Mouse (Mus musculus) forebrain, embryonic 13.5 days (tissue): Measurements from ENCODE around the gene Urm1. TPM values are rescaled to one million over a fixed set of nuclear protein-coding genes. Genes with fewer than 3 reads are reported as not detected.

ENCODE experiments used
- ATAC-seq: fragments of 200-750 bp; cut with Nextera tagmentation; 2 replicates; pipeline ENCODE4 v1.8.0; 2017
- H3K27ac ChIP-seq: fragments of 300-500 bp; sonication (generic); 2 replicates; pipeline ENCODE4 v1.5.1; 2015; ENCODE audit warnings: inconsistent platforms, mild to moderate bottlenecking, moderate library complexity
- H3K27me3 ChIP-seq: fragments of 300-500 bp; sonication (generic); 2 replicates; pipeline ENCODE4 v1.6.1; 2015; ENCODE audit warnings: mild to moderate bottlenecking, inconsistent platforms
- H3K36me3 ChIP-seq: fragments of 300-500 bp; sonication (generic); 2 replicates; pipeline ENCODE4 v1.6.1; 2015; ENCODE audit warnings: mild to moderate bottlenecking, inconsistent platforms; ENCODE audit not compliant: poor library complexity, severe bottlenecking
- H3K4me1 ChIP-seq: fragments of 300-500 bp; sonication (generic); 2 replicates; pipeline ENCODE4 v1.6.1; 2015; ENCODE audit warnings: inconsistent platforms
- H3K4me2 ChIP-seq: fragments of 300-500 bp; sonication (generic); 2 replicates; pipeline ENCODE4 v1.6.1; 2015; ENCODE audit warnings: inconsistent platforms, mild to moderate bottlenecking, moderate library complexity
- H3K4me3 ChIP-seq: fragments of 300-500 bp; sonication (generic); 2 replicates; pipeline ENCODE4 v1.5.1; 2015; ENCODE audit warnings: mild to moderate bottlenecking, inconsistent platforms
- H3K9ac ChIP-seq: fragments of 300-500 bp; sonication (generic); 2 replicates; pipeline ENCODE4 v1.6.1; 2015; ENCODE audit warnings: mild to moderate bottlenecking, inconsistent platforms
- H3K9me3 ChIP-seq: fragments of 300-500 bp; sonication (generic); replicated peaks from 2 replicates; pipeline ENCODE4 v1.6.1; 2016; ENCODE audit warnings: inconsistent platforms
- WGBS: fragments of 180-500 bp; shearing (Covaris S2); methylation state at CpG from one replicate; pipeline ENCODE4 v1.1.7; 2015; 5-methylcytosine and 5-hydroxymethylcytosine counted together
- polyA plus RNA-seq: library from polyadenylated mRNA; unstranded; fragments of >200 nt; fragmentation: Nextera tagmentation; extraction: Ambion mirVana; gene quantifications from 2 replicates; pipeline ENCODE4 v1.2.1, GENCODE M21; 2015

The Urm1 gene
- polyA plus RNA-seq, 1 experiment from 2014 or later, result 18.7 TPM

DNA sequence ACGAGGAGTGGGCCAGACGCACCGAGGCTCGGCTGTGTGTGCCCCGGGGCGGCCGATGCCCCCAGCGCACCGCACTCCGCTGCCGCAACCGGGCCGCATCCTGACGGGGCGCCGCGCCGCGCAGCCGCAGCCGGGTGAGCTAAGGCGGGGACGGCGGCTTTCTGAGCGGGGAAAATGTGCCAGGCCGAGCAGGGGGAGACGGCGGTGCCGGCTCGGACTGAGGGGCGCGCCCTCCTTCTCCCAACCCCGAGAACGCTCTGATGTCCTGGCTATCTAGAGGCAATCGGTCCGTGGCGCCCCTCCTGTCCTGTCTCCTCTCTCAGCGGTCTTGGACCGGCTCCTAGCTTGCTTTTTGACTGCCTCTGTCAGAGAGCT, 17.1 kb upstream of the Urm1 start:
- peak overlapping the region; percentile 90 for H3K27ac ChIP-seq
- no peaks in the 10 kb centered on the region for H3K9me3 ChIP-seq
- peaks cover 18% of the 10 kb centered on the region for H3K4me1 ChIP-seq
- 0 out of 2 replicates have a peak, but pooled peaks cover 4% of the 10 kb centered on the region for H3K27me3 ChIP-seq
- peak overlapping the region; percentile 95 for H3K9ac ChIP-seq
- no peak for ATAC-seq
- peaks cover 39% of the 10 kb centered on the region for H3K36me3 ChIP-seq
- peak overlapping the region; percentile 88 for H3K4me2 ChIP-seq
- 0% methylated on average over 32 of the region's 39 CpGs for WGBS
- peak overlapping the region; percentile 79 for H3K4me3 ChIP-seq

DNA sequence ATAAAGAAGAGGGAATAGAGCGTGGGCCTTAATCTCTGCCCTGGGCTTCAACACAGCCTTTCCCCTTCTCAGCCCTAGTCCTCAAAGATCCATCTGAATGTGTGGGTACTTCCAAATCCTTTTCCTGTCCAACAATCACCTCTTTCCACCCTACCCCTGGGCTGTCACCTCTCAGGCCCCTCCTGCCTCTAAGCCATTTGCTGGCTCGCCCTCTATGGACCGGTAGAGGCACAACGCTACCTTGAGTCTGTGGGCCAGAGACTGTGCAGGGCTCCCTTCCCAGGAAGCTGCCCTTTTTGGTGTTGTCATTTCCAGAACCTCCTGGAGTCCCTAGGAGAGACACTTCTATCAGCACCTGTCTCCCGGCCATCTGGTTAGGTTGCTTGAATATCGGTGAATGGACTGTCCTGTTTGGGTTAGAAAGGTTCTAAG, 16.5 kb upstream of the Urm1 start:
- H3K4me2 ChIP-seq, result peak overlapping the region; percentile 88
- peak overlapping the region; percentile 79 for H3K4me3 ChIP-seq
- H3K27me3 ChIP-seq, result 0 out of 2 replicates have a peak, but pooled peaks cover 4% of the 10 kb centered on the region
- H3K9me3 ChIP-seq, result no peaks in the 10 kb centered on the region
- peak overlapping the region; percentile 95 for H3K9ac ChIP-seq
- no peak for ATAC-seq
- WGBS, result 19% methylated on average over 6 of the region's 6 CpGs
- peak overlapping the region; percentile 90; the same call in 1 of the 2 replicates for H3K27ac ChIP-seq
- H3K36me3 ChIP-seq, result peaks cover 45% of the 10 kb centered on the region
- H3K4me1 ChIP-seq, result peaks cover 18% of the 10 kb centered on the region

DNA sequence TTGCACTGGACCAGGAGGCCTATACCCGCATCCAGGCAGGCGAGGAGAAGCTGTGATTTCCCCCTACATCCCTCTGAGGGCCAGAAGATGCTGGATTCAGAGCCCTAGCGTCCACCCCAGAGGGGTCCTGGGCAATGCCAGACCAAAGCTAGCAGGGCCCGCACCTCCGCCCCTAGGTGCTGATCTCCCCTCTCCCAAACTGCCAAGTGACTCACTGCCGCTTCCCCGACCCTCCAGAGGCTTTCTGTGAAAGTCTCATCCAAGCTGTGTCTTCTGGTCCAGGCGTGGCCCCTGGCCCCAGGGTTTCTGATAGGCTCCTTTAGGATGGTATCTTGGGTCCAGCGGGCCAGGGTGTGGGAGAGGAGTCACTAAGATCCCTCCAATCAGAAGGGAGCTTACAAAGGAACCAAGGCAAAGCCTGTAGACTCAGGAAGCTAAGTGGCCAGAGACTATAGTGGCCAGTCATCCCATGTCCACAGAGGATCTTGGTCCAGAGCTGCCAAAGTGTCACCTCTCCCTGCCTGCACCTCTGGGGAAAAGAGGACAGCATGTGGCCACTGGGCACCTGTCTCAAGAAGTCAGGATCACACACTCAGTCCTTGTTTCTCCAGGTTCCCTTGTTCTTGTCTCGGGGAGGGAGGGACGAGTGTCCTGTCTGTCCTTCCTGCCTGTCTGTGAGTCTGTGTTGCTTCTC, 4.0 kb upstream of the Urm1 start:
- ATAC-seq, result no peak
- H3K9ac ChIP-seq, result no peak overlapping the region
- H3K27ac ChIP-seq, result no peak overlapping the region
- H3K4me3 ChIP-seq, result no peak overlapping the region
- no peak overlapping the region for H3K4me2 ChIP-seq
- peaks cover 61% of the 10 kb centered on the region for H3K36me3 ChIP-seq
- 81% methylated on average over 11 of the region's 11 CpGs for WGBS
- H3K4me1 ChIP-seq, result peaks cover 19% of the 10 kb centered on the region
- no peaks in the 10 kb centered on the region for H3K9me3 ChIP-seq
- H3K27me3 ChIP-seq, result peaks cover 7% of the 10 kb centered on the region; the same call in 1 of the 2 replicates

DNA sequence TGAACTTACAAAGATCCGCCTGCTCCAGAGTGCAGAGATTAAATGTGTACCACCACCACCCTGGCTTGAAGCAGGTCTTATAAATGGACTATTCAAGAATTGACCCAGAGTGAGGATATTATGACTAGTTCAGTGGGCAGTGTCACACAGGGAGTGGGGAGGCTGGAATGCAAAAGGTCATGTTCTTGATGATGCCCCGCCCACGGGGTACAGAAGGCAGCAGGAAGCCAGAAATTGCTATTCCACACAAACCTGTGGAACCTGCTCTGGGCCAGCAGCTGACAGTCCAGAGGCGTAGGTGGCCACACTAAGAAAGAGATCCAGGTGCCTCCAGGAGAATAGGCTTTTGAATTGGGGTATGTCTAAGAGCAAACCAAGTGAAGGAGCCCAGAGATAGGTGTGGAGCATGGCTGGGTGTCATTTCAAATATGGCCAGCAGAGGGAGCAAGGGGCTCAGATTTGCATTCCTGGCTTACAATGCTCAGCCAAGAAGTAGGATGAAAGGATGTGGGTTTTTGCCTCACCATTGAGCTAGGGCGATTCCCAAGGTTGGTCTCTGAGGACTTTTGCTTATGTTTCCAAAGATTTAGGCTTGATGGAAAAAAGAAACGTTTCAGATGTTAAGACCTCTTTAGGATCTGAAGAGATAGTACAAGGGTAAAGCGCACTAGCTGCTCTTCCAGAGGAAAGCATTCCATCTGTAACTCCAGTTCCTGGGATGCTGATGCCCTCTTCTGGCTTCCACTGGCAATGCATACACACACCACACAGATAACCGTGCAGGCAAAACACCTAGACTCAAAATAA, 2.2 kb upstream of the Urm1 start:
- Histone ChIP-seq H3K9me3 (no peaks in the 10 kb centered on the region), H3K4me2 (peak overlapping the region; percentile 39), H3K27me3 (peaks cover 7% of the 10 kb centered on the region; the same call in 1 of the 2 replicates), H3K4me1 (peaks cover 21% of the 10 kb centered on the region), H3K9ac (no peak overlapping the region), H3K27ac (peak overlapping the region; percentile 57), H3K36me3 (peaks cover 43% of the 10 kb centered on the region), H3K4me3 (no peak overlapping the region)
- ATAC-seq, result peak; percentile 69
- WGBS, result 36% methylated on average over 8 of the region's 8 CpGs

DNA sequence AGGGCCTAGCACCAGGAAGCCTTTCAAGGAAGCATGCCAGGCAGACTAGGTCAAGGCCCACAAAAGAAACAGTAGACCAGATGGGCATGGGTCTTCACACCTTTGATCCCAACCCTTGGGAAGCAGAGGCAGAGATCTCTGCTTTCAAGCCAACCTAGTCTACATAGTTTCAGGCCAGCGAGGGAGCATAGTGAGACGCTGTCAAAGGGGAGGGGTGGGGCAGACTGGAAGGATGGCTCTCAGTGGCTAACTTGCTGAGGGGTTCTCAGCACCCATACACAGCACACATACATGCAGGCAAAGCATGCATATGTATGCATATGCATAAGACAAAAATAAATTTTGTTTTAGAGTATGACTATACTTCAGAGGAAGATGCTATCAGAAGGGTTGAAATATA, 512 bp upstream of the Urm1 start:
- peaks cover 21% of the 10 kb centered on the region for H3K4me1 ChIP-seq
- H3K9ac ChIP-seq, result no peak overlapping the region
- no peak for ATAC-seq
- H3K27me3 ChIP-seq, result peaks cover 7% of the 10 kb centered on the region; the same call in 1 of the 2 replicates
- peak overlapping the region; percentile 70 for H3K4me2 ChIP-seq
- H3K27ac ChIP-seq, result peak overlapping the region; percentile 37; the same call in 1 of the 2 replicates
- 9% methylated on average over 2 of the region's 2 CpGs for WGBS
- H3K4me3 ChIP-seq, result no peak overlapping the region; the same call in 1 of the 2 replicates
- H3K9me3 ChIP-seq, result no peaks in the 10 kb centered on the region
- peaks cover 25% of the 10 kb centered on the region for H3K36me3 ChIP-seq

DNA sequence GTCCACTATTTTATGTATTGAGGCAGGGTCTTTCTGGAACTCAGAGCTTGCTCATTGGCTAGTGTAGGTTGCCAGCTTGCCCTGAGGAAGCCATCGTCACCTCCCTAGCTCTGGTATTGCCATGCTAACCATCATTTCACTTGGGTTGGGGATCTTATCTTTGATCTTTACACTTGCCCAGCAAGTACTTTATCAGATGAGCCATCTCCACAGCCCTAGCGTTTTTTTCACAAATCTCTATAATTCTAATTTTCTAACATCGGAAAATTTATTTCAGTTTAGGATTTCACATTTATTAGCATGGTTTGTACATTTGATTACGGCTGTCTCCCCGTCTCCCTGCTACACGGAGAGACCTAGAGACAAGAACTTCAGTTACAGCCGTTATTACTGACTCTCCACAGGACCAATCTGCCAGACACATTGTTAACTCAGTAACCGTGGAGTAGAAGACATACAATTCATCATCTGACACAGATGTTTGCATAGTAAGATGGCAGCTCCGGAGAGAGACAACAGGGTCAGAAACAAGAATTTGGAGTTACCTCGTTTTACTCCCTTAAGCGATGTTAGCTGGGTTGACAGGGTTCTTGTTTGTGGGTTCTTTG, 6.5 kb downstream of the Urm1 start:
- H3K9ac ChIP-seq, result peak overlapping the region; percentile 80
- peak overlapping the region; percentile 93 for H3K27ac ChIP-seq
- WGBS, result 17% methylated on average over 11 of the region's 11 CpGs
- H3K27me3 ChIP-seq, result no peaks in the 10 kb centered on the region
- H3K9me3 ChIP-seq, result no peaks in the 10 kb centered on the region
- H3K4me1 ChIP-seq, result peaks cover 21% of the 10 kb centered on the region
- H3K4me2 ChIP-seq, result peak overlapping the region; percentile 80
- peak; percentile 19; the same call in 1 of the 2 replicates for ATAC-seq
- H3K36me3 ChIP-seq, result no peaks in the 10 kb centered on the region
- peak overlapping the region; percentile 69 for H3K4me3 ChIP-seq

DNA sequence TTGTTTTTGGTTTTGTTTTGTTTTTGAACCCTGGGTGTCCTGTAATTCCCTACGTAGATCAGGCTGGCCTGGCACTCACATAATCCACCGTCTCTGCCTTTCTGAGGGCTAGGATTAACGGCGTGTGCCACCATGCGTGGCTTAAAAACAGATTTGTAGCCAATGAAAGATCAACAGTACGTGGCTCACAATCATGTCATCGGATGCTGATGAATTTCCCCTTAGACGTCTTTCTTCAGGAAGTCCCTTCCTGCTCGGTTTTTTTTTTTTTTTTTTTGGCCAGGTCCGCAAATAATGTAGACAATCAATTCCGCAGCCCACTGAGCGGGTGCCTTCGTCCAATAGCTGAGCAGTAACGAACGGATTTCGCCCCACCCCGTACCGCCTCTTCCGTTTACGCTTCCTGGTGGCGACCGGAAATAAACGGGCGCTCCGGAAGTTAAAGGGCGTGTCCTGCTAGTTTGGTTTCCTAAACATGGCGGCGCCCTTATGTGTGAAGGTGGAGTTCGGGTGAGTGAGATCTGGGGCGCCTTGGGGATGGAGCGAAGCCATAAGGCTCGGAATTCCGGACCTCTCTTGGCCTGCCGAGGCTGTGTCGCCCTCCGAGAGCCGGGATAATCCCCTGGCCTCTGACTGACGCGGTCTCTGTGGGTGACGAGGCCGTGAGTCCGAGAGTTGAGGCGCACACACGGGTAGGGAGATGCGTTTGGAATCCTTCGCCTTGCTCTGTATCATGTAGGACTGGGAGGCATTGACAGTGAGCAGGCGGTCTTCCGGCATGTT, 7.2 kb downstream of the Urm1 start:
- H3K4me3 ChIP-seq, result peak overlapping the region; percentile 69
- ATAC-seq, result peak; percentile 98
- under 1% methylated on average over 48 of the region's 48 CpGs for WGBS

DNA sequence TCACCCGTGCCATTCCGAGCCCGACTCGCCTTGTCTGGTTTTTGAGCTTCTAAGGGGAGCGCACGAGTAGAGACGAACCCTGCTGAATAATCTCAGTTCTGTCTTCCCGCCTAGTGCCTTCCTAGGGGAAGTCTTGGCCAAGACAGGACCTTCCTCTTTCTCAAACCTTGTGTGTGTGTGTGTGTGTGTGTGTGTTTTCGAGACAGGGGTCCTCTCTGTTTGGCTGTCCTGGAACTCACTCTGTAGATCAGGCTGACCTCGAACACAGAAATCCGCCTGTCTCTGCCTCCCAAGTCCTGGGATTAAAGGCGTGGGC, 7.8 kb downstream of the Urm1 start:
- Histone ChIP-seq H3K4me1 (peaks cover 21% of the 10 kb centered on the region), H3K4me2 (peak overlapping the region; percentile 92), H3K4me3 (peak overlapping the region; percentile 69), H3K36me3 (no peaks in the 10 kb centered on the region; the same call in 1 of the 2 replicates), H3K9ac (peak overlapping the region; percentile 67), H3K9me3 (no peaks in the 10 kb centered on the region), H3K27ac (no peak overlapping the region), H3K27me3 (peaks cover 3% of the 10 kb centered on the region; the same call in 1 of the 2 replicates)
- no peak for ATAC-seq
- WGBS, result 6% methylated on average over 12 of the region's 12 CpGs

More for the DNA sequence above, 7.2 kb downstream of the Urm1 start:
- peak overlapping the region; percentile 93 for H3K27ac ChIP-seq
- no peaks in the 10 kb centered on the region for H3K27me3 ChIP-seq
- no peaks in the 10 kb centered on the region for H3K36me3 ChIP-seq
- H3K9ac ChIP-seq, result peak overlapping the region; percentile 80
- H3K4me1 ChIP-seq, result peaks cover 21% of the 10 kb centered on the region
- H3K9me3 ChIP-seq, result no peaks in the 10 kb centered on the region
- peak overlapping the region; percentile 92 for H3K4me2 ChIP-seq

DNA sequence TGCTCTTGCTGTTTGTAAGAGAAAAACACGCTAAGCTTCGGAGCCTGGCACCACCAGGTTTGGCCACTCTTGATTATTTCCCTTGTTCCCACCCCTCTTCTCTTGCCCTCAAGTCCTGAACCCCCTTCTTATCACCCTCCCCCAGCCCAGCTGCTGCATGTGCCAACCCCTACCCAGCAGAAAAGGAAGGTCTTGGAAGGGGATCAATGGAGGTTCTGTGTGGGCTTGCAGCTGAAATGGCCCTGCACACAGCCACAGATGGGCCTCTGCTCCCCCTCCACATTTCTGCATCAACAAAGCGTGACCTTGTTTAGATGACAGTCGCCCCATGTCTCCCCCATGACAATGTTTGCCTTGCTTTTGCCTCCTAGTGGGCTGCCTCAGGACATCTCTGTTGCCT, 11.2 kb downstream of the Urm1 start:
- Histone ChIP-seq H3K4me2 (no peak overlapping the region), H3K4me3 (no peak overlapping the region), H3K27ac (no peak overlapping the region), H3K9me3 (no peaks in the 10 kb centered on the region), H3K36me3 (peaks cover 12% of the 10 kb centered on the region), H3K27me3 (peaks cover 4% of the 10 kb centered on the region; the same call in 1 of the 2 replicates), H3K4me1 (peaks cover 34% of the 10 kb centered on the region), H3K9ac (no peak overlapping the region)
- ATAC-seq, result no peak
- WGBS, result 93% methylated on average over 4 of the region's 4 CpGs

DNA sequence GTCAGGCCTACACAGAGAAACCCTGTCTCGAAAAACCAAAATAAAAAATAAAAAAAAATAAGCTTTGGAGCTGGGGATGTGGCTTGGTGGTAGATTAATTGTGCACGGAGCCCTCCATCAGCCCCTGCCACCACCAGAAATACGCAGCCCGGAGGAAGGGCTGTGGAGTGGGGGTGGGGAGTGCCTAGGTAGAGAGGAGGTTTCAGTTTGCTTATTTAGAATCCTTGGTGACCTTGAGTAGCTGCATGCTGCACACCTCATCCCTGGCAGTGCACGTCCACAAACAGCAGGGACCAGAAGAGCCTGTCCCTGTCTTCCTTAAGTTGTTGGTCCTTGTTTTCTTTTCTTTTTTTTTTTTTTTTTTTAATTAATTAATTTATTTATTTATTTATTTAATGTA, 13.9 kb downstream of the Urm1 start:
- Histone ChIP-seq H3K4me3 (no peak overlapping the region), H3K9ac (no peak overlapping the region), H3K4me2 (no peak overlapping the region), H3K27ac (no peak overlapping the region), H3K27me3 (peaks cover 18% of the 10 kb centered on the region), H3K4me1 (peaks cover 19% of the 10 kb centered on the region), H3K9me3 (no peaks in the 10 kb centered on the region), H3K36me3 (peaks cover 23% of the 10 kb centered on the region)
- ATAC-seq, result no peak
- WGBS, result 93% methylated on average over 5 of the region's 5 CpGs

DNA sequence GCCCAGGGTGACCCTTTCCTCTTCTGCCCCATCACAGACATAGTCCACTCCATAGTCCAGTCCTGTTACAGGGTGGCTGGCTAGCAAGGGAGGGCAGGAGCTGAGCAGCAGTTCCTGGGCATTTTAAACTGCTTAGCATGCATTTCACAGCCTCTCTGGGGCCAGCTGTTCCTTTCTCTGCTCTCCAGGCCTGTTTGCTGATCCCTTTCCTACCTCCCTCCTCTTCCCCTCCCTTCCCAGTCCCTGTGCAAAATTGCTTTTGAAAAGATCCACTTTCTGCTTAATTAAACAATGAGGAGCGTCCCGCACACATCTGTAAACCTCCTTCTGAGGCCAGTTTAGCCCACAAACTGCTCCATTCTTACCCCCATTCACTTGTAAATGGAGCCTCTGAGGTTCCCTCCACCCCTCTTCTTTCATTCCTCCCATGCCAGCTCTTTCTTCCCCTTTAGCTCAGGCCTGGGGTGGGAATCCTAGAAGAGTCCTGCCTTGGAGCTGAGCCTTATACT, 15.6 kb downstream of the Urm1 start:
- Histone ChIP-seq H3K27ac (peak overlapping the region; percentile 70), H3K4me3 (no peak overlapping the region), H3K27me3 (peaks cover 25% of the 10 kb centered on the region), H3K9ac (peak overlapping the region; percentile 47), H3K4me1 (peaks cover 31% of the 10 kb centered on the region), H3K9me3 (no peaks in the 10 kb centered on the region), H3K4me2 (0 out of 2 replicates have a peak overlapping the region, but pooled peaks have one; percentile 10), H3K36me3 (peaks cover 27% of the 10 kb centered on the region)
- 7% methylated on average over 2 of the region's 2 CpGs for WGBS
- no peak for ATAC-seq
